Mouse (Mus musculus) limb, embryonic 14.5 days (tissue): ENCODE data around the gene Nr0b2. TPM values are rescaled to one million over a fixed set of nuclear protein-coding genes. Genes with fewer than 3 reads are reported as not detected.
A peak's percentile ranks its signal among the peaks of the same experiment; 100 is the strongest.

ENCODE experiments used
- ATAC-seq: fragments of 200-750 bp; cut with Nextera tagmentation; 2 replicates; pipeline ENCODE4 v1.8.0; 2017; ENCODE audit warnings: low read depth, moderate number of reproducible peaks, moderate TSS enrichment; ENCODE audit not compliant: low FRiP score
- DNase-seq: peaks from one replicate; pipeline ENCODE4 v3.0.0-alpha.2; 2015; ENCODE audit warnings: low spot score
- H3K27ac ChIP-seq: fragments of 300-500 bp; sonication (generic); replicated peaks from 2 replicates; pipeline ENCODE4 v1.5.1; 2014; ENCODE audit warnings: low read depth, mild to moderate bottlenecking, low read length, moderate library complexity, mixed read lengths
- H3K27me3 ChIP-seq: fragments of 300-500 bp; sonication (generic); 2 replicates; pipeline ENCODE4 v1.6.1; 2014; ENCODE audit warnings: low read length, mixed read lengths; ENCODE audit not compliant: control insufficient read depth, insufficient read depth
- H3K36me3 ChIP-seq: fragments of 300-500 bp; sonication (generic); 2 replicates; pipeline ENCODE4 v1.6.1; 2014; ENCODE audit warnings: mild to moderate bottlenecking, low read length, moderate library complexity, mixed read lengths; ENCODE audit not compliant: control insufficient read depth, insufficient read depth
- H3K4me1 ChIP-seq: fragments of 300-500 bp; sonication (generic); 2 replicates; pipeline ENCODE4 v1.6.1; 2014; ENCODE audit warnings: antibody characterized with exemption, low read length, mixed read lengths; ENCODE audit not compliant: control insufficient read depth, insufficient read depth
- H3K4me2 ChIP-seq: fragments of 300-500 bp; sonication (generic); replicated peaks from 2 replicates; pipeline ENCODE4 v1.6.1; 2014; ENCODE audit warnings: low read depth, mild to moderate bottlenecking, low read length, moderate library complexity; ENCODE audit not compliant: severe bottlenecking
- H3K4me3 ChIP-seq: fragments of 300-500 bp; sonication (generic); replicated peaks from 2 replicates; pipeline ENCODE4 v1.5.1; 2014; ENCODE audit warnings: low read length
- H3K9ac ChIP-seq: fragments of 300-500 bp; sonication (generic); 2 replicates; pipeline ENCODE4 v1.6.1; 2014; ENCODE audit warnings: mild to moderate bottlenecking, low read depth, low read length, moderate library complexity; ENCODE audit not compliant: severe bottlenecking
- H3K9me3 ChIP-seq: fragments of 300-500 bp; sonication (generic); 2 replicates; pipeline ENCODE4 v1.6.1; 2016; ENCODE audit warnings: low read length; ENCODE audit not compliant: control insufficient read depth
- POLR2A ChIP-seq: fragments of 200-500 bp; IDR thresholded peaks from 2 replicates; pipeline ENCODE4 v1.8.0; 2012; ENCODE audit warnings: inconsistent platforms, mild to moderate bottlenecking, moderate library complexity, borderline replicate concordance; ENCODE audit not compliant: insufficient read depth, insufficient read length; ENCODE audit errors: extremely low read depth
- WGBS: fragments of 180-500 bp; shearing (Covaris S2); extraction: QIAGEN DNeasy Blood & Tissue Kit; methylation state at CpG from one replicate; pipeline ENCODE4 v1.1.7; 2014; 5-methylcytosine and 5-hydroxymethylcytosine counted together
- polyA plus RNA-seq, 2 experiments: library from polyadenylated mRNA; depleted of rRNA in 1 of 2; stranded (reverse) in 1 of 2; unstranded in 1 of 2; fragments of >200 nt; fragmentation: Nextera tagmentation in 1 of 2; extraction: Ambion mirVana in 1 of 2; gene quantifications; 2 replicates each; pipeline versions ENCODE4 v1.2.1 to v1.2.3; 2012 to 2014

Gene Nr0b2
- polyA plus RNA-seq, 2 experiments = 0.05 to 0.17 TPM

- DNase-seq = no peak
- Histone ChIP-seq H3K36me3 (peaks cover 19% of the 10 kb centered on the region), H3K9me3 (no peaks in the 10 kb centered on the region), H3K27ac (peak overlapping the region; percentile 76; the same call in 1 of the 2 replicates), H3K4me2 (peak overlapping the region; percentile 90), H3K9ac (peak overlapping the region; percentile 86), H3K27me3 (no peaks in the 10 kb centered on the region), H3K4me1 (peaks cover 5% of the 10 kb centered on the region), H3K4me3 (peak overlapping the region; percentile 94)
- peak; percentile 58; the same call in 1 of the 2 replicates for ATAC-seq
- no peak for TF ChIP-seq POLR2A
- under 1% methylated on average over 37 of the region's 41 CpGs for WGBS
Measured at GRCm38 (mm10) chr4:133574843-133575202, 21.6 kb downstream of the Nr0b2 start.

- DNase-seq (no peak), ATAC-seq (no peak)
- Histone ChIP-seq H3K9ac (no peak overlapping the region), H3K4me1 (peaks cover 5% of the 10 kb centered on the region), H3K27me3 (no peaks in the 10 kb centered on the region), H3K27ac (no peak overlapping the region), H3K4me3 (no peak overlapping the region), H3K36me3 (peaks cover 45% of the 10 kb centered on the region), H3K4me2 (no peak overlapping the region), H3K9me3 (no peaks in the 10 kb centered on the region)
- no peak for TF ChIP-seq POLR2A
- WGBS = 79% methylated on average over 12 of the region's 12 CpGs
Measured at GRCm38 (mm10) chr4:133577983-133578382, 24.8 kb downstream of the Nr0b2 start.

GRCm38 (mm10) chr4:133583690-133584058 lies 30.5 kb downstream of the Nr0b2 start:
- no peak for TF ChIP-seq POLR2A
- WGBS = 58% methylated on average over 6 of the region's 6 CpGs

GRCm38 (mm10) chr4:133584059-133584951 lies 31.1 kb downstream of the Nr0b2 start, which contains the start of gene Gpn2:
Gene Gpn2, plus strand, starts transcription at chr4:133584362.
- Histone ChIP-seq H3K9me3 (no peaks in the 10 kb centered on the region), H3K27ac (peak within 1 kb of the TSS; percentile 43; the same call in 1 of the 2 replicates), H3K9ac (peak within 1 kb of the TSS; percentile 65), H3K4me2 (peak within 1 kb of the TSS; percentile 95), H3K27me3 (no peaks in the 10 kb centered on the region), H3K36me3 (peaks cover 67% of the 10 kb centered on the region), H3K4me3 (peak within 1 kb of the TSS; percentile 87), H3K4me1 (no peaks in the 10 kb centered on the region)
- TF ChIP-seq POLR2A = peak; percentile 23; the same call in 1 of the 2 replicates
- ATAC-seq (peak; percentile 90), DNase-seq (peak; percentile 88)
- 2% methylated on average over 63 of the region's 65 CpGs for WGBS

More at GRCm38 (mm10) chr4:133583690-133584058, 30.5 kb downstream of the Nr0b2 start:
- peak overlapping the region; percentile 40; the same call in 1 of the 2 replicates for H3K27ac ChIP-seq
- H3K27me3 ChIP-seq = no peaks in the 10 kb centered on the region
- H3K9ac ChIP-seq = peak overlapping the region; percentile 65
- no peaks in the 10 kb centered on the region for H3K9me3 ChIP-seq
- H3K36me3 ChIP-seq = peaks cover 65% of the 10 kb centered on the region
- DNase-seq (no peak), ATAC-seq (peak; percentile 28; the same call in 1 of the 2 replicates)
- peak overlapping the region; percentile 95 for H3K4me2 ChIP-seq
- no peaks in the 10 kb centered on the region for H3K4me1 ChIP-seq
- H3K4me3 ChIP-seq = peak overlapping the region; percentile 87

GRCm38 (mm10) chr4:133592570-133592969 lies 39.4 kb downstream of the Nr0b2 start:
- ATAC-seq = no peak; the same call in 1 of the 2 replicates
- no peak overlapping the region for H3K4me2 ChIP-seq
- no peak for TF ChIP-seq POLR2A
- H3K9me3 ChIP-seq = no peaks in the 10 kb centered on the region
- H3K9ac ChIP-seq = no peak overlapping the region
- no peak overlapping the region for H3K27ac ChIP-seq
- H3K4me1 ChIP-seq = no peaks in the 10 kb centered on the region
- WGBS = 34% methylated on average over 7 of the region's 7 CpGs
- DNase-seq = peak; percentile 75
- no peaks in the 10 kb centered on the region for H3K27me3 ChIP-seq
- H3K4me3 ChIP-seq = no peak overlapping the region
- peaks cover 43% of the 10 kb centered on the region for H3K36me3 ChIP-seq
